Mouse (Mus musculus): ENCODE measurements at regions not wholly inside any gene's neighbourhood (a gene's known extent, or its start where the extent isn't known, plus 50 kb on each side); places are given as distances from the start of the nearest gene placed in this dataset.

GRCm38 (mm10) chr9:84825768-84826167, 486.8 kb upstream of the Gm11114 start:
- intact Hi-C loops (cut with DNase I), result no loop called here
- no peaks in the 10 kb centered on the region for H3K36me3 ChIP-seq (ENCODE audit: control insufficient read depth, insufficient read depth, low read length)
- H3K79me2 ChIP-seq (replicated peaks; ENCODE audit: control insufficient read depth, insufficient read depth, low read length), result no peaks in the 10 kb centered on the region
- no peak overlapping the region for H3K4me3 ChIP-seq
- no peak overlapping the region for H3K27ac ChIP-seq
- H3K27me3 ChIP-seq (ENCODE audit: control insufficient read depth, insufficient read depth, low read length), result no peaks in the 10 kb centered on the region
- TF ChIP-seq CTCF (IDR thresholded peaks at IDR 0.05) (no peak), POLR2A (IDR thresholded peaks at IDR 0.05; ENCODE audit: insufficient read depth, low read depth, low read length) (no peak), EP300 (IDR thresholded peaks at IDR 0.05; ENCODE audit: insufficient read depth, low read depth, low read length) (no peak)
- peak; percentile 28 to 36 for DNase-seq
- no peak overlapping the region for H3K9ac ChIP-seq (ENCODE audit: low read depth, low read length)
- no peaks in the 10 kb centered on the region for H3K4me1 ChIP-seq (ENCODE audit: control insufficient read depth, insufficient read depth, low read length)

- Histone ChIP-seq H3K9ac (ENCODE audit: low read depth, low read length) (no peak overlapping the region), H3K4me3 (no peak overlapping the region), H3K36me3 (ENCODE audit: control insufficient read depth, insufficient read depth, low read length) (no peaks in the 10 kb centered on the region), H3K27ac (no peak overlapping the region), H3K4me1 (ENCODE audit: control insufficient read depth, insufficient read depth, low read length) (no peaks in the 10 kb centered on the region), H3K79me2 (replicated peaks; ENCODE audit: control insufficient read depth, insufficient read depth, low read length) (no peaks in the 10 kb centered on the region), H3K27me3 (ENCODE audit: control insufficient read depth, insufficient read depth, low read length) (no peaks in the 10 kb centered on the region)
- 57% methylated on average over 5 of the region's 5 CpGs for WGBS
- TF ChIP-seq EP300 (IDR thresholded peaks at IDR 0.05; ENCODE audit: insufficient read depth, low read depth, low read length) (no peak), CTCF (IDR thresholded peaks at IDR 0.05) (no peak), POLR2A (IDR thresholded peaks at IDR 0.05; ENCODE audit: insufficient read depth, low read depth, low read length) (no peak)
- no peak for DNase-seq
- intact Hi-C loops (cut with DNase I), result no loop called here
Observed at GRCm38 (mm10) chr9:84828934-84829333, 483.6 kb upstream of the Gm11114 start.

GRCm38 (mm10) chr9:84830639-84831038, 481.9 kb upstream of the Gm11114 start:
- Histone ChIP-seq H3K4me1 (ENCODE audit: control insufficient read depth, insufficient read depth, low read length) (no peaks in the 10 kb centered on the region), H3K36me3 (ENCODE audit: control insufficient read depth, insufficient read depth, low read length) (no peaks in the 10 kb centered on the region), H3K79me2 (replicated peaks; ENCODE audit: control insufficient read depth, insufficient read depth, low read length) (no peaks in the 10 kb centered on the region), H3K9ac (ENCODE audit: low read depth, low read length) (no peak overlapping the region), H3K27me3 (ENCODE audit: control insufficient read depth, insufficient read depth, low read length) (no peaks in the 10 kb centered on the region), H3K27ac (no peak overlapping the region), H3K4me3 (no peak overlapping the region)
- no peak for DNase-seq
- intact Hi-C loops (cut with DNase I), result no loop called here
- TF ChIP-seq EP300 (IDR thresholded peaks at IDR 0.05; ENCODE audit: insufficient read depth, low read depth, low read length), result no peak
- TF ChIP-seq CTCF (IDR thresholded peaks at IDR 0.05), result no peak
- no peak for TF ChIP-seq POLR2A (IDR thresholded peaks at IDR 0.05; ENCODE audit: insufficient read depth, low read depth, low read length)
- 74% methylated on average over 2 of the region's 2 CpGs for WGBS

- Histone ChIP-seq H3K4me3 (no peak overlapping the region), H3K79me2 (replicated peaks; ENCODE audit: control insufficient read depth, insufficient read depth, low read length) (no peaks in the 10 kb centered on the region), H3K27ac (no peak overlapping the region), H3K36me3 (ENCODE audit: control insufficient read depth, insufficient read depth, low read length) (no peaks in the 10 kb centered on the region), H3K27me3 (ENCODE audit: control insufficient read depth, insufficient read depth, low read length) (no peaks in the 10 kb centered on the region), H3K4me1 (ENCODE audit: control insufficient read depth, insufficient read depth, low read length) (no peaks in the 10 kb centered on the region; the same call in 1 of the 2 replicates), H3K9ac (ENCODE audit: low read depth, low read length) (no peak overlapping the region)
- intact Hi-C loops (cut with DNase I), result no loop called here
- TF ChIP-seq CTCF (IDR thresholded peaks at IDR 0.05), result no peak
- no peak for TF ChIP-seq POLR2A (IDR thresholded peaks at IDR 0.05; ENCODE audit: insufficient read depth, low read depth, low read length)
- TF ChIP-seq EP300 (IDR thresholded peaks at IDR 0.05; ENCODE audit: insufficient read depth, low read depth, low read length), result no peak
- DNase-seq, result no peak
- WGBS, result 70% methylated on average over 1 of the region's 1 CpGs
Observed at GRCm38 (mm10) chr9:84837498-84837897, 475.1 kb upstream of the Gm11114 start.

- H3K27ac ChIP-seq, result no peak overlapping the region
- no peaks in the 10 kb centered on the region for H3K36me3 ChIP-seq (ENCODE audit: control insufficient read depth, insufficient read depth, low read length)
- H3K9ac ChIP-seq (ENCODE audit: low read depth, low read length), result no peak overlapping the region
- H3K4me3 ChIP-seq, result no peak overlapping the region
- H3K79me2 ChIP-seq (replicated peaks; ENCODE audit: control insufficient read depth, insufficient read depth, low read length), result no peaks in the 10 kb centered on the region
- H3K4me1 ChIP-seq (ENCODE audit: control insufficient read depth, insufficient read depth, low read length), result no peaks in the 10 kb centered on the region
- TF ChIP-seq CTCF (IDR thresholded peaks at IDR 0.05) (no peak), POLR2A (IDR thresholded peaks at IDR 0.05; ENCODE audit: insufficient read depth, low read depth, low read length) (no peak), EP300 (IDR thresholded peaks at IDR 0.05; ENCODE audit: insufficient read depth, low read depth, low read length) (no peak)
- DNase-seq, result no peak
- H3K27me3 ChIP-seq (ENCODE audit: control insufficient read depth, insufficient read depth, low read length), result no peaks in the 10 kb centered on the region
- intact Hi-C loops (cut with DNase I), result no loop called here
Observed at GRCm38 (mm10) chr9:84844021-84844420, 468.6 kb upstream of the Gm11114 start.

- H3K79me2 ChIP-seq (replicated peaks; ENCODE audit: control insufficient read depth, insufficient read depth, low read length), result no peaks in the 10 kb centered on the region
- no peaks in the 10 kb centered on the region for H3K4me1 ChIP-seq (ENCODE audit: control insufficient read depth, insufficient read depth, low read length)
- H3K4me3 ChIP-seq, result no peak overlapping the region
- H3K27ac ChIP-seq, result no peak overlapping the region
- no peaks in the 10 kb centered on the region for H3K36me3 ChIP-seq (ENCODE audit: control insufficient read depth, insufficient read depth, low read length)
- TF ChIP-seq EP300 (IDR thresholded peaks at IDR 0.05; ENCODE audit: insufficient read depth, low read depth, low read length) (no peak), CTCF (IDR thresholded peaks at IDR 0.05) (no peak), POLR2A (IDR thresholded peaks at IDR 0.05; ENCODE audit: insufficient read depth, low read depth, low read length) (no peak)
- no peak for DNase-seq
- intact Hi-C loops (cut with DNase I), result no loop called here
- no peaks in the 10 kb centered on the region for H3K27me3 ChIP-seq (ENCODE audit: control insufficient read depth, insufficient read depth, low read length)
- WGBS, result 84% methylated on average over 6 of the region's 6 CpGs
- H3K9ac ChIP-seq (ENCODE audit: low read depth, low read length), result no peak overlapping the region
Observed at GRCm38 (mm10) chr9:84861600-84861999, 451.0 kb upstream of the Gm11114 start.

Data from heart, adult 2 months (tissue).